Mouse (Mus musculus) heart, postnatal 25 days (tissue): ENCODE results near the gene Acot7. TPM values are rescaled to one million over a fixed set of nuclear protein-coding genes. Genes with fewer than 3 reads are reported as not detected.

Source experiments
- DNase-seq: peaks from one replicate; pipeline ENCODE4 v3.0.0; 2022; ENCODE audit warnings: low spot score
- intact Hi-C: fragments of 180-260 bp; cut with DNase I; formaldehyde crosslinking; loops from one replicate; pipeline ENCODE4 v1.15.1; 2025
- total RNA-seq, 2 experiments: library from RNA; stranded (reverse); gene quantifications; 2 replicates each; pipeline ENCODE4 v1.2.3; 2021

The Acot7 gene
- total RNA-seq, 2 experiments from 2014 or later: 53.4 to 58.8 TPM

GRCm38 (mm10) chr4:152265791-152266190 is 87.9 kb downstream of the Acot7 start:
- intact Hi-C loops: no loop called here
- no peak for DNase-seq

GRCm38 (mm10) chr4:152266236-152266895 is 88.4 kb downstream of the Acot7 start:
- DNase-seq: no peak
- intact Hi-C loops: no loop called here

DNA sequence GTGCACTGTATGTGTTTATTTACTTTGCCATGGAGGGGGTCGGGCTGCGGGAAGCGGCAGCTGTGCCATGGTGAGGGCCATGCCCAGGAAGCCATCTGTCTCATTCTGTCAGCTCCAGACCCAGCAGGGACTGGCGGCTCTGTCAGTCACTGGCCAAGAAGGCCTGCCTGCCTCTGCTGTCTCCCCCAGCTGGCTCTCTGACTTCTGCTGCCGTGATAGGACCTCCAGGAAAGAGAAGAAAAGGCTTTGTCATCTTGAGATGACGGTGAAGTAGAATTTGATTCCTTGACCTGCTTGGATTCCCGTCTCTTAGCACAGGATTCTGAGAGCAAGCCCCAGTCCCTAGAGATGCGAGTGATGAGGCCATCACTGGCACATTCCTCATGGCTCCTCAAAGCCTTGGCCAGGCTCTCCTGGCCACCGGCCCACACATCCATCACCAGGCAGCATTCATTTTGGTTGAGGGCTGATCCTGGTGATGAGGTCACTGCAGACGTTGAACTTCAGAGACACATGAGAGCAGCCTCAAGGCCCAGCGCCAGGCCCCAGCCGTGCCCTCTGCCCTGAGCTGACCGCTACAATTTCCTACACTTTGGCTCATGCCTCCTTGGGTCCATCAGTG is 89.9 kb downstream of the Acot7 start:
- peak; percentile 72 for DNase-seq
- intact Hi-C loops: no loop called here

DNA sequence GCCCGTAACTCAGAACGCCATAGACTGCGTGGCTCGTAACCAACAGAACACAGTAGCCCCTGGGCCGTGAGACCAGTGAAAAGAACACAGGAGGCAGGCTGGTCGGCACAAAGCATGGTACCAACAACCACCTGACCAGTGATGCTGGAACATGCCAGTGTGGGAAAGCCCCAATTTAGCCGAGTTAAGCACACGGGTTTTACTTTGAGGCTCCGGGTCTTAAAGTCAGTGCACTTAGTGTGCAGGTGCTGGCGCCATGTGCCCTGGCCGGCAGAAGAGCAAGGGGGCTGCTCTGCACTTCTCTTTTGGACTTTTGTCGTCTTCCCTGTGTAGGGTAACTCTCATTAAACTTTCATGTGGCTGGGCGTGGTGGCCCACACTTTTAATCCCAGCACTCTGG is 92.0 kb downstream of the Acot7 start:
- no peak for DNase-seq
- intact Hi-C loops: no loop called here

GRCm38 (mm10) chr4:152270599-152270998 is 92.7 kb downstream of the Acot7 start:
- no peak for DNase-seq
- intact Hi-C loops: no loop called here

DNA sequence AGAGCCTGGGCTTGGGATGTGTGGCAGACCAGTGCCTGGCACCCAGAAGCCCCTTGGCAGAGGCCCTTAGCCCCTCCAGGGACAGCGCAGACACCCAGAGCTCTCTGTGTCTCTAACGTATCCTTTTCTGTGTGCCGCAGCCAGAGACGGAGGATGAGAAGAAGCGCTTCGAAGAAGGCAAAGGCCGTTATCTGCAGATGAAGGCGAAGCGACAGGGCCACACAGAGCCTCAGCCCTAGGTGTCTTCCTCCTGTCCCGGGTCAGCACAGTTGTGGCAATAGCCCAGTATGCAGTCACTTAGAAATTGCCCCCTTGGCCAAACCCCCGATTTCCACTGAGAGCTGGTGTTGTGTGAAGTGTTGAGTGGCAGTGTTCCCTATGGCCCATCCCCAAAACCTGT is 93.4 kb downstream of the Acot7 start:
- DNase-seq: no peak
- intact Hi-C loops: no loop called here

GRCm38 (mm10) chr4:152272006-152272405 is 94.1 kb downstream of the Acot7 start:
- intact Hi-C loops: loop anchor here (2.0 kb wide), 1 partner anchor 57 kb away; no protein-coding TSS in a partner anchor
- DNase-seq: no peak

DNA sequence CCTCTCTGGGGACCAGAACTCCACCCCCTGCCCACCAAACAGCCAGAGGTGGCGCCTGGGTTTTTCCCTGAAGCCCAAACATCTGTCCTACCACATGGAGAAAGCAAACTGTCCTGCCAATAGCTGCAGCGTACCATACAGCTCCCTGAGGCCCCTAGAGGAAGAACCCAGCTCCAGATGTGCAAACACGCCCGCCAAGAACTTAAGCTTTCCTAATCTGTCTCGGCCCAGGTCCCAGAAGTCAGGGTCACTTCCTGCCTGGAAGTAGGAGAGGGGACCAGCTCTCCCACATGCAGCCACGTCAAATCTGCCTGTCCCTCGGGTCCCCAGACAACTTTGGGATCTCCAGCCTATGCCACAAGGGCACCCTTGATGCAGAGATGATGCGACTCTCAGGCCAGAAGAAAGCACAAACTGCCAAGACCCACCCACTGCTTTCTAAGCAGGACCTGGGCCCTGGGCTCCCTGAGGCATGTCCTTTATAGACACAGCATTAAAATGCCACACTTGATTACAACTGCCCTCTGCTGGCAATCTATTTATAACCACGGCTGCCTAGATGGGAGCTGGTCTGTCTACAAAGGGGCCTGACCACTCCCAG is 94.6 kb downstream of the Acot7 start:
- intact Hi-C loops: loop anchor here (2.0 kb wide), 1 partner anchor 58 kb away; no protein-coding TSS in a partner anchor
- DNase-seq: peak; percentile 82

DNA sequence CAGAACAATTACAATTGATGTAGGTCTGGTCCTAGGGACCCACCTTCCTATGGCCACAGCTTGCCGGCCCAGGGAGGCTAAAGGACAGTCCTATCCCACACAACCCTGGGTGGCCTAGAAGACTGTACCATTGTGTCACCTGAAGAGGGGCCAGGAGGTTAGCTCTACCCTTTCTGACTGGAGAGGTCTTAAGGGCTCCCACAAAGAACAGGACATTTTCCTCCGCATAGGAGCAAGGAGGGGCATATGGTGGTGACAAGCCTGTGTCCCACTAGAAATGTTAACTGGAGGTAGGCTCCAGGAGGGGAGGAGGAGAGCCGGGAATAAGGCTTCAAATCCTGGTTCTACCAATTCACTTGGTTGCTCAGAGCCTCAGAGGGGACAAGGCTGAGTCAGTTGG is 95.3 kb downstream of the Acot7 start:
- intact Hi-C loops: loop anchor here (2.0 kb wide), 1 partner anchor 58 kb away; no protein-coding TSS in a partner anchor
- DNase-seq: no peak

- peak; percentile 71 for DNase-seq
- intact Hi-C loops: loop anchor here (2.0 kb wide), 2 partner anchors 51 to 59 kb away; no protein-coding TSS in a partner anchor
Observed at GRCm38 (mm10) chr4:152273621-152274236, 95.8 kb downstream of the Acot7 start, which contains the start of gene Gpr153. Gene Gpr153, plus strand, starts transcription at chr4:152274232.

- DNase-seq: peak; percentile 49
- intact Hi-C loops: loop anchor here (2.0 kb wide), 1 partner anchor 52 kb away; no protein-coding TSS in a partner anchor
Observed at GRCm38 (mm10) chr4:152274681-152275131, 96.8 kb downstream of the Acot7 start.

- DNase-seq: no peak
- intact Hi-C loops: no loop called here
Observed at GRCm38 (mm10) chr4:152276389-152277347, 98.7 kb downstream of the Acot7 start.

DNA sequence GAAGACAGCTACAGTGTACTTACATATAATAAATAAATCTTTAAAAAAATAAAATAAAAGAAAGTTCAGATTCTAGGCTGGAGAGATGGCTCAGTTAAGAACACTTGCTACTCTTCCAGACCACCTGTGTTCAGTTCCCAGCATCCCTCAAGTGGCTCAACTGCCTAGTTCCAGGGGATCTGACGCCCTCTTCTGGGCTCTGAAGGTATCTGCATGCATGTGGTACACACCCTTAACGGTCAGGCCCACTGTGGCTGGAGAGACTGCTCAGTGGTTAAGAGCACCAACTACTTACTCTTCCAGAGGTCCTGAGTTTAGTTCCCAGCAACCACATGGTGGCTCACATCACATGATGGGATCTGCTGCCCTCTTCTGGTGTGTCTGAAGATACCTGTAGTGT is 100.0 kb downstream of the Acot7 start:
- no peak for DNase-seq
- intact Hi-C loops: no loop called here

DNA sequence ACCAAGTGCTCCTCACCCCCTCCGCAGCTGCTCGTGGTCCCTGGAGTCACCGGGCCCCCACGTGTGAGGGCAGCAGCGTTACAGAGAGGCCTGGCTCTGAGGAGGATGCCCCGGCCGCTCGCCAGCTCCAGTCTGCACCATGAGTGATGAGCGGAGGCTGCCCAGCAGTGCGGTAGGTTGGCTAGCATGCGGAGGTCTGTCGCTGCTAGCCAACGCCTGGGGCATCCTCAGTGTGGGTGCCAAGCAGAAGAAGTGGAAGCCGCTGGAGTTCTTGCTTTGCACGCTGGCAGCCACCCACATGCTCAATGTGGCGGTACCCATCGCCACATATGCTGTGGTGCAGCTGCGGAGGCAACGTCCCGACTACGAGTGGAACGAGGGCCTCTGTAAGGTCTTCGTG is 101.1 kb downstream of the Acot7 start:
- intact Hi-C loops: no loop called here
- no peak for DNase-seq

GRCm38 (mm10) chr4:152281601-152282000 is 103.7 kb downstream of the Acot7 start:
- no peak for DNase-seq
- intact Hi-C loops: no loop called here

DNA sequence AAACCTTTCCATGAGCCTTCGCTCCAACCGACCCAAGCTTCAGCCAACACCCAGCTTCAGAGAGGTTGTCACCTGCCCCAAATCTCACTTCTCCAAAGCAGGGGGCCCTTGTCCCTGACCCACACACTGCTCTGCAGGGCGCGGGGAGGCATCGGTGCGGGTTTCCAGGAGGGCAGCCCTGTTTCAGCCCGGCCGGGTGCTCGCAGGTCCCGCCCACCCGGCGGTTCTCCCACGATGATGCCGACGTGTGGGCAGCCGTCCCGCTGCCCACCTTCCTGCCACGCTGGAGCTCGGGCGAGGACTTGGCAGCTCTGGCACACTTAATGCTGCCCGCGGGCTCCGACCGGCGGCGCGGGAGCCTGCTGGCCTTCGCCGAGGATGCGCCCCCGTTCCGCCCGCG is 104.8 kb downstream of the Acot7 start:
- DNase-seq: no peak
- intact Hi-C loops: no loop called here

DNA sequence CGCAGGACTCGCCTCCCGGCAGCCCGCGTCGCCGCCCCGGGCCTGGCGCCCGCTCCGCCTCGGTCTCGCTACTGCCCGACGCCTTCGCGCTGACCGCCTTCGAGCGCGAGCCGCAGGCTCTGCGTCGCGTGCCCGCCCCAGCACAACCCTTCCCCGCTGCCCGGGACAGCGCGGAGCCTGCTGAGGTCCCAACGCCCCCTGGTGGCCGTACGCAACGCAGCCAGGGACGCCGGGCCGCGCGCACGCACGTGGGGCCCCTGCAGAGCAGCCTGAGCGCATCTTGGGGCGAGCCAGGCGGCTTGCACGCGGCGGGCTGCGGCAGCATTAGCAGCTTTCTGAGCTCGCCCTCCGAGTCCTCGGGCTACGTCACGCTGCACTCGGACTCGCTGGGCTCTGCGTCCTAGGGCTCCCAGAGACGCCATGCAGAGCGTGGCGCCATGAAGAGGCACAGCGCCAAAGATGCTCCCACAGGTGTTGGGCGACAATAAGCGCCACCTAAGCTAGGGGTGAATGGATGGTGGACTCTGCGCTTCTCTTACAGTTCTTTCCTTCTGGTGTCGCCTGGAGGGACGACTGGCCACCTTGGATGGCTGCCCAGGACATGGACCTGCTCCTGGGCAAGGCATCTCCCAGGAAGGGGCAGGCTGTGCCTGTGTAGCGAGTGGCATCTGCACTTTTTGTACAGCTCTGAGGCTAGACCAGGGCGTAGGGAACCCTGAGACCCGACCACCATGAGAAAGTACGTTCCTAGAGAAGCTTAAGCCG is 105.4 kb downstream of the Acot7 start:
- intact Hi-C loops: no loop called here
- peak; percentile 66 for DNase-seq

DNA sequence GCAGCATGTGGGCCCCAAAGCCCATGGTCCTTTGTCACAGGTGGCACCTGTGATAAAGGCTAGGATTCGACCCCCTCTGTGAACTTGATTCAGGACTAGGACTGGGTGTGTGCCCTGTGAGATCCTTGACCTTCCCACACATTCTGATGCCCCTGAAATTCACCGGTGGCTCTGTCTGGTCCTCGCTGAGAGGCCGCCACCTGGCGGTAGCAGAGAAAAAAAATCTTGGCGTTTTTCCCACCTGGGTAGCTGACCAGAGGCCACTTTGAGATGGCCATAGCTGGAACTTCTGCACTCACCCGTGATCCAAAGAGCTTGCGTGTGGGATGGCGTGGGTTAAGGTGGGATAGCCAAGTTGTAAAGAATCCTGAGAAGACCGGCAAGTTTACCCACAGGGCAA is 107.6 kb downstream of the Acot7 start:
- DNase-seq: no peak
- intact Hi-C loops: loop anchor here (1.0 kb wide), 2 partner anchors 71 to 112 kb away; no protein-coding TSS in a partner anchor

DNA sequence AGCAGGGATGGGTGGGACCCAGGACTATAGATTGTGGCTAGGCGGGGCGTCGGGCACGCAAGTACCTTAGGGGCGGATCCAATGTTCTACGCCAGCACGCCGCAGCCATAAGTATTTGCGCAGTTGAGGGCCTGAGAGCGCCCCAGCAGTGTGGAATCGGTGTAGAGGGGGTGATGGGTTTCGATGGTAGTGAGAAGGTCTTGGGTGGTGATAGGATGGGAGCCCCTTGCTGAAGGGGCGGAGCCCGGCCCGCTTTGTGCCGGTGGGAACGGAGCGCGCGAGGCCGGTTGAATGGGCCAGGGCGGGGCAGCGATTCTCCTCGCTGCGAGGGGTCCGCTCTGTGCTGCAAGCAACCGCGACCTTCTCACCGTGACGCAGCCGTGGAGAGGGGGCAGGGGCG is 108.2 kb downstream of the Acot7 start:
- DNase-seq: no peak
- intact Hi-C loops: no loop called here
